Mouse (Mus musculus): ENCODE results near the gene Ralgps2.

GRCm38 (mm10) chr1:156961481-156962265 is 22.2 kb upstream of the Ralgps2 start:
- TF ChIP-seq CTCF (IDR thresholded peaks at IDR 0.05; ENCODE audit: borderline replicate concordance, insufficient read depth, low read depth, low read length) = no peak
- TF ChIP-seq POLR2A (IDR thresholded peaks at IDR 0.05; ENCODE audit: borderline replicate concordance, insufficient read depth, low read length) = no peak
